ENCODE assay signal across 9 mouse cellular contexts in genomic region chr7:134550221-134550809, GRCm38 (mm10).
DNase-seq lines count a peak whose midpoint lies in the region; ATAC-seq lines count a peak whose summit lies in the region.
"Had no signal": no experiment of that assay in that cellular context is flagged by ENCODE, and none has a peak within 500 bp of the region (broad histone marks: within the 10 kb centered on the region; RNA-seq: fewer than 3 reads in every experiment).

No protein-coding gene starts in this region.

- WGBS in heart, embryonic 11.5 days (ENCODE audit: insufficient replicate concordance) = 41% methylated on average over 7 of the region's 7 CpGs
- 16% methylated on average over 7 of the region's 7 CpGs for WGBS in forebrain, embryonic 14.5 days
- WGBS in intestine, embryonic 15.5 days = 40% methylated on average over 7 of the region's 7 CpGs

- peak; percentile 96 for DNase-seq in heart, adult 11 months
- DNase-seq in forebrain, embryonic 14.5 days (ENCODE audit: low spot score) = peak; percentile 76
- peak; percentile 17 to 36 for DNase-seq in left cerebral cortex, postnatal 25 days (ENCODE audit: low spot score in 2 of 2)
- peak; percentile 28 for DNase-seq in retina, postnatal 1 day
- no peak for DNase-seq in ovary, postnatal 14 days (ENCODE audit: low spot score)
- DNase-seq in thymus, postnatal 36 days = no peak

- intact Hi-C loops in left cerebral cortex, postnatal 25 days (cut with DNase I) = no loop called here

- no peak overlapping the region for H3K9ac ChIP-seq in heart, embryonic 11.5 days (ENCODE audit: low read depth, low read length)
- no peak overlapping the region for H3K9ac ChIP-seq in forebrain, embryonic 14.5 days (ENCODE audit: low read length)
- no peak overlapping the region for H3K9ac ChIP-seq in intestine, embryonic 15.5 days
- H3K9ac ChIP-seq: liver, embryonic 14.5 days had no signal

- H3K4me1 ChIP-seq in heart, embryonic 11.5 days (ENCODE audit: control insufficient read depth, insufficient read depth, low read length) = no peaks in the 10 kb centered on the region
- H3K4me1 ChIP-seq in forebrain, embryonic 14.5 days (ENCODE audit: control insufficient read depth, insufficient read depth, low read length) = peaks cover 6% of the 10 kb centered on the region; the same call in 1 of the 2 replicates
- peaks cover 6% of the 10 kb centered on the region; the same call in 1 of the 2 replicates for H3K4me1 ChIP-seq in intestine, embryonic 15.5 days (replicated peaks)

- H3K4me2 ChIP-seq in heart, embryonic 11.5 days = no peak overlapping the region
- H3K4me2 ChIP-seq in forebrain, embryonic 14.5 days (ENCODE audit: low read length) = no peak overlapping the region
- no peak overlapping the region for H3K4me2 ChIP-seq in intestine, embryonic 15.5 days (replicated peaks)

- H3K27me3 ChIP-seq in heart, embryonic 11.5 days (ENCODE audit: control insufficient read depth, insufficient read depth, low read length) = no peaks in the 10 kb centered on the region
- no peaks in the 10 kb centered on the region for H3K27me3 ChIP-seq in forebrain, embryonic 14.5 days (replicated peaks; ENCODE audit: control insufficient read depth, insufficient read depth, low read length)
- H3K27me3 ChIP-seq in intestine, embryonic 15.5 days (replicated peaks) = no peaks in the 10 kb centered on the region

- H3K4me3 ChIP-seq in heart, embryonic 11.5 days (ENCODE audit: low read depth, low read length) = no peak overlapping the region
- H3K4me3 ChIP-seq in forebrain, embryonic 14.5 days (ENCODE audit: low read depth, low read length) = no peak overlapping the region
- H3K4me3 ChIP-seq in intestine, embryonic 15.5 days (replicated peaks) = no peak overlapping the region

- H3K9me3 ChIP-seq in heart, embryonic 11.5 days (replicated peaks; ENCODE audit: control insufficient read depth, low read length) = no peaks in the 10 kb centered on the region
- H3K9me3 ChIP-seq in forebrain, embryonic 14.5 days (replicated peaks; ENCODE audit: control insufficient read depth, low read length) = no peaks in the 10 kb centered on the region
- H3K9me3 ChIP-seq in intestine, embryonic 15.5 days = no peaks in the 10 kb centered on the region

- no peak overlapping the region for H3K27ac ChIP-seq in heart, embryonic 11.5 days (ENCODE audit: low read depth, low read length)
- H3K27ac ChIP-seq in forebrain, embryonic 14.5 days (ENCODE audit: low read depth, low read length) = 0 out of 2 replicates have a peak overlapping the region, but pooled peaks have one; percentile 0
- no peak overlapping the region for H3K27ac ChIP-seq in intestine, embryonic 15.5 days
- H3K27ac ChIP-seq: liver, embryonic 14.5 days had no signal

- no peaks in the 10 kb centered on the region for H3K36me3 ChIP-seq in heart, embryonic 11.5 days (ENCODE audit: control insufficient read depth, insufficient read depth, low read length)
- no peaks in the 10 kb centered on the region for H3K36me3 ChIP-seq in forebrain, embryonic 14.5 days (ENCODE audit: control insufficient read depth, insufficient read depth, low read length)
- no peaks in the 10 kb centered on the region for H3K36me3 ChIP-seq in intestine, embryonic 15.5 days

- no peak for ATAC-seq in heart, embryonic 11.5 days (replicated peaks; ENCODE audit: insufficient number of reproducible peaks, low FRiP score, low TSS enrichment)
- ATAC-seq in forebrain, embryonic 14.5 days = peak; percentile 88
- peak; percentile 72 for ATAC-seq in intestine, embryonic 15.5 days

Comparison
In these comparisons a context has a peak if more than half of its experiments do, and no peak if none do; other contexts are left out.
1. DNase-seq: peak in heart, adult 11 months (single experiment), forebrain, embryonic 14.5 days (single experiment), left cerebral cortex, postnatal 25 days (2 of 2) and retina, postnatal 1 day (single experiment); none in ovary, postnatal 14 days (single experiment) and thymus, postnatal 36 days (0 of 2).